Mouse (Mus musculus) gastrocnemius, postnatal 36 days (tissue): Measurements from ENCODE around the gene Tspan7. TPM values are rescaled to one million over a fixed set of nuclear protein-coding genes. Genes with fewer than 3 reads are reported as not detected.

ENCODE experiments used
- DNase-seq, 2 experiments: peaks; one replicate each; pipeline ENCODE4 v3.0.0; 2022
- intact Hi-C: fragments of 180-260 bp; cut with DNase I; formaldehyde crosslinking; loops from one replicate; pipeline ENCODE4 v1.15.1; 2025
- long read RNA-seq, 2 experiments: library from polyadenylated mRNA; stranded (forward); transcript quantifications; one replicate each; pipeline ENCODE4 v2.0.0; 2021
- total RNA-seq, 2 experiments: library from RNA; stranded (reverse); gene quantifications; 2 replicates each; pipeline ENCODE4 v1.2.3; 2021

The Tspan7 gene
- 100 to 1,000 TPM in 1 of 2 experiments, 10 to 100 TPM in 1; 91.1 to 112 TPM for total RNA-seq
- long read RNA-seq, experiment 1, transcript Tspan7-201 (8 exons, 1,733 nt), result major isoform, 92 of 108 reads
- long read RNA-seq, experiment 1, partial matches to known transcripts, result 15 of 108 reads
- long read RNA-seq, experiment 1, other reads (novel, unspliced or antisense), result 1 of 108 reads
- long read RNA-seq, experiment 2, transcript Tspan7-201 (8 exons, 1,733 nt), result major isoform, 93 of 122 reads
- long read RNA-seq, experiment 2, partial matches to known transcripts, result 29 of 122 reads
- long read RNA-seq, experiment 2, other reads (novel, unspliced or antisense), result 0 of 122 reads

DNA sequence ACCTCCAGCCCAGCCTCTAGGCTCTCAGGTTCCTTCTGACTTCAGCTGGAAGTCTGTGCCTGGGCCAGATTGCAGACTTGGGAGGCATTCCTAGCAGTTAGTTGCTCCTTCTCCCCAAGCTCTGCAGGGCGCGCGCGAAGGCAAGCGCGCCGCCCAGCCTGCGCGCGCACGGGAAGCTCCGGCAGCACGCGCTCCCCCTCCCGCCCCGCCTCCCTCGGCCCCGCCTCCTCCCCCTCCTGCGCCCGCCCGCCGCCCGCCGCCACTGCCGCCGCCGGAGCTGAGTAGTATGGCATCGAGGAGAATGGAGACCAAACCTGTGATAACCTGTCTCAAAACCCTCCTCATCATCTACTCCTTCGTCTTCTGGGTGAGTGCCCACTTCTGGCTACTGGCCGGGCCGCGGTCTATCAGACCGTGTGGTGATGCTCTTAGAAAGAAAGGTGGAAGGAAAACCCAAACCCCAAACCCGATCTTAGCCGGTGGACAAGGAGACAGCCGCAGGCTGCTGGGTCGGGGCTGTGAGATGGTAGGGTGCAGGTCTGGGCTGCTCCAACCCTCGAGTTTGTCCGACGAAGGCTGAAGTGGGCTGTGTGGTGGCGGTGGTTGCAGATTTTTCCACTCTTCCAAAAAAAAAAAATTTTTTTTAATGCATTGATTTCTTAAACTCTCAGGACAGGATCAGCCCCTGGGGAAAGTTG, at the start of gene Tspan7:
Gene Tspan7 (plus strand): TSS at position 287 of the 698 bp plus-strand sequence.
- intact Hi-C loops, result loop anchor here (10.0 kb wide), 1 partner anchor 260 kb away; no protein-coding TSS in a partner anchor
- DNase-seq, result peak; percentile 23 to 24

DNA sequence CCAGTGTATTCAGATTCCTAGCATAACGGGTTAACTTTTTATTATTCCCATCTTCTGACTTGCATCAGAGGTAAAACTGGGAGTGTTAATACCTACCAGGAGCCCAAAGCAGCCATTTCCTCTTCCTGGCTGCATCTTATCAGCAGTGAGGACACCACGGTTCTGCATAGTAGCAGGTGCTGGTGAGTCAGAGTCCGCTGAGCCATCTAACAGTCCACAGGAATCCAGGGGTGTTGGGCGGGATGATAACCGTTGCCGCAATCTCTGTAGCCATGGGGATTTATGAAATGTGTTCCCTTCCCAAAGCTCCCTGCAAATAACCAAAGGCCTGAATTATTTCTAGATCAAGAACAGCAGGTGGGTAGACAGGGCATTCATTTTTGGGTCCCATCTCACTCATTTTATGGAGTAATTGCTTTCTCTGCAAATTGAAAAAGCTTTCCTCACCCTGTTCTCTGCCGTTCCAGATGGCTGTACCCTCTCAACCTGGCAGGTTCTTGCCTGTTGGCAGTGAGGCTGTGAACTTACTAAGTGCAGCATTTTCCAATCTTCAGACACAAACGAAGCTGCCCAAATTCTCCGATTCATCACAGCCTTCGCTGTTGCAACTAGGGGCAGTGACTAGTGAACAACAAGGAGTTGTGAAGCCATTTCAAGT, 35.5 kb upstream of the Tspan7 start:
- intact Hi-C loops, result no loop called here
- DNase-seq, result no peak

DNA sequence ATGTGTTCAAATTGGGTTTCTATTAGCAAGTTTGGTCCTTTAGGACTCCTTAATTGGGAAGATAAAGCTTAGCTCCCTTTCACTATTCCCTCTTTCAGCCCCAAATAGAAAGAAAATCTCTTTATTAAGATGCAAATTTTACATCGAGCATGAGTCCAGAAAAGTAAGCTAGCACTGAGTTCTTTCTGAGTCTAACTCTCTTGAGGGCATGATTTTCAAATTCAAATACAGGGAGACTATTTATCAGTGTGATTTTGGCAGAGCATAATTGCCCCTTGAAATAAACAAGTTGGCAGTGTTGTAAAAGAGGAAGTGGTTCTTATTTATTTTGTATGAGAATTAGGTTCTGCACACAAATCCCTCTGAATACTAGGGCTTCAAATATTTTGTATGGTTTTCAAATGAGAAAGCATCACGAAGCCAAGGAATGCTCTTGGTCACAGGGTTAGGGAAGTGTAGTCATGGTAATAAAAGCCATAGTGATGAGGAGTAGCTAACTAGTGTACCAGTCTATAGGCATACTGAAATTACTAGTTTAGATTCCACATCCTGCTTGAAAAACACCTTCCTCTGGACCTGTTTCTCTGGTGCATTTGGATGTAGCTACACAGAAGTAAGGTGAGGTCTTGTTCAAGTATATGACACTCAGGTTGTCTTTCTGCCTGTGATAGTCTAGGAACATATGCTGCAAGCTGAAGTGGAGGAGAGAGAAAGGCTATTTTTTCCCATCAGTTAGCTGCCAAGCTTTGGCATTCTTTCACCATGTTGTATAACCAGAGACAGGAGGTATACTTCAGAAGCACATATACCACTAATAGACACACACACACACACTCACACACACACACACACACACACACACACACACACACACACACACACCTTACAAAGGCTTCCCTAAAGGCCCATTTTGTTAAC, 34.6 kb upstream of the Tspan7 start:
- intact Hi-C loops, result no loop called here

DNA sequence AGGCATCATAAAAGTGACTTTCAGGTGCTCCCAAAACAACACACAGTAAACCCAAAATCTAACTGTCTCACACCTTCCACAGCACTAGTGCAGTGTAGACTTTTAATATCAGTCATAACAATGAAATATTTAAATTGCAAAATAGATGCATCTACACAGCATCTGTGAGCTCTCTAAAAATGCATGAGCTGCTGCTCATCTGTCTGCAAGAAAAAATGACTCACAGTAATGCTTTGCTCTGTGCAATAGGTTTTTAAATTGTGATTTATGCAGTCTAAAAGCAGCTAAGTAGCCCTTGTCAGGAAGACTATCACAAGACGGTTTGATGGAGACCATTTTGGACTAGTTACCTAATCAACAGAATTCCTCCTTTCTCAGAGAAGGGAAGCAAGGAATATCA, 31.2 kb upstream of the Tspan7 start:
- DNase-seq, result no peak
- intact Hi-C loops, result no loop called here

More for the DNA sequence above, 34.6 kb upstream of the Tspan7 start:
- DNase-seq, result no peak

DNA sequence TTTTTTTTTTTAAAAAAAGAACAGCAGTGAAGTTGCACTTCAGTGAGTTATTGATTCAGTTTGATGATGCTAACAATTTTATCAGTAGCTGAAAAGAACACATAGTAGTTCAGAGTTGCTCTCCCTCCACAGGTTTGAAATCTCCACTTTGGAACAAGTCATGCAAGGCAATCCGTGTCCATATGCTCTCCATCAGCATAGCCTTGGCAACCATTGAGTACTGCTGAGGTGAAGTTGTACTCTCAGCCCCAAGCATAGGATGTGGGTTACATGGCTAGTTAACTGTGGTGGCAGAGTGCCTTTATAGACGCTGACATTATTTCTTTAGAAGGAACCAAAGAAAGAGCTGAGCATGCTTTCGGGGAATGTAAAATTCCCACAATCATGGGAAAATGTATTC, 27.7 kb upstream of the Tspan7 start:
- intact Hi-C loops, result no loop called here

DNA sequence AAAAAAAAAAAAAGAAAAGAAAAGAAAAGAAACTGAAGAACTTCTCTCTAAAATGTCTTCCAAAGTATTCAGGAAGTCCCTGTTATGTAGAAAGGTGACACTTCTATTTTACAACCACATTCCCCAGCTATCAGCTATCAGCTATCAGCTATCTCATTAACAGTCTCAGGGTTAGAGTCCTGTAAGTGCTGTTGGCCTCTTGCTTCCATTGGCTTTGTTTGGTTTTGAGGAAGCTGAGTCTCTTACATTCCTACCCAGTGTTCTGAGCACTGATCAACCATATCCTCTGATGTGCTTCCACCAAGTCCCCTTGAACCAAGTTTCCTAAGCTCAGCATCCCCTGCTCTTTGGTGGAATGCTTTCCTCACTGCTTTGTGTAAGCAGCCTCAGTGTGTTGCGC, 7.9 kb upstream of the Tspan7 start:
- intact Hi-C loops, result no loop called here
- DNase-seq, result no peak

More for the DNA sequence above, 27.7 kb upstream of the Tspan7 start:
- DNase-seq, result no peak

DNA sequence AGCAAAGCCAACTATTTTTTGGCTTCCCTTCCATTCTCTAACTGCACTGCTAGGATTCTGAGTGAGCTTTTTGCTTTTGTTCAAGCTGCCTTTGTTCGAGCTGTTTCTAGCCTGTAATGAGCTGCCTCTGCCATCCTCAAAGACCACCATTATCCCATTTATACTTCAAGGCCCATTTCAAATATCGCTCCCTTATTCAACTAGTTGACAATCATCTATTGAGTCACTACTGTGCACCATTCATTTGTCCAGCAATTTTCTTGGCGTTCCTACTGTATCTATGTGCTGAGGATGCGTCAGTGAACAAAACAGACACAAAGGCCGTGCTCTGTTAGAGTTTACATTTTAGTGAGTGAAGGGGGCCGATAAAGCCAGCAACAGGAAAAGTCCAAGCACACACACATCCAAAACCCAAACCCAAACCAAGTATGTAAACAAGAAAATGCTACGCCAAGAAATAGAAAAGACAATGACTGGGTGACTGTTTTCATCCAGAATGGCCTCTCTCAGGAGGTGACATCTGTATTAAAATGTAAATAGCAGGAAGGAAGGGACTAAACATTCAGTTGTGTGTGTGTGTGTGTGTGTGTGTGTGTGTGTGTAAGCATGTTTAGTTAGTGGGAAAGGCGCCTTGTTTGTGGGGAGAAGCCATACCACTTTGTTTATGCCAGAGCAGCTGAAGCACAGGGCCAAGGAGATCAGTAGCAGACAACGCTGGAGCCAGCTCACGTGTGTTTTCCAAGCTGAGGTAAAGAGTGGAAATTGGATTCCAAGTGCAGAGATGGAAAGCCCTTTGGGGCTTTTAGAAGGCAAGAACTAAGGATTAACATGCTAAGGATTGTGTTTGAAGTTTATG, 5.7 kb upstream of the Tspan7 start:
- intact Hi-C loops, result no loop called here
- DNase-seq, result no peak

DNA sequence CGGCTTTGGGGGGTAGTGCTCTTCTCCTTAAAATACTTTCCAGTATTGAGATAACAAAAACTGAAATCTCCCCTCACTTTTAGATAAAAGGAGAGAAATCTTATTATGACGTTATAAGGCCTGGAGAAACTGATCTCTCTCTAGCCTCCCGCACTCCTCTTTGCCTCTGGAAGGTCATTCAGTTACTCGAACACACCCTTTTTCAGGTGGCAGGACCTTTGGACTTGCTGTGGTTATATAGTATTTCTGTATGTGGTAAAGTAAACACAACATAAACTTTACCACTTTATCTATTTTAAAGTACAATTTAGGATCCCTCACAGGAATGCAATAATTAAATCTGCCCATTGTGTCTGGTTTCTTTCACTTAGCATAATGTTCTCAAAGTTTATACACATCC, 5.0 kb upstream of the Tspan7 start:
- intact Hi-C loops, result loop anchor here (10.0 kb wide), 1 partner anchor 255 kb away; no protein-coding TSS in a partner anchor
- DNase-seq, result no peak

DNA sequence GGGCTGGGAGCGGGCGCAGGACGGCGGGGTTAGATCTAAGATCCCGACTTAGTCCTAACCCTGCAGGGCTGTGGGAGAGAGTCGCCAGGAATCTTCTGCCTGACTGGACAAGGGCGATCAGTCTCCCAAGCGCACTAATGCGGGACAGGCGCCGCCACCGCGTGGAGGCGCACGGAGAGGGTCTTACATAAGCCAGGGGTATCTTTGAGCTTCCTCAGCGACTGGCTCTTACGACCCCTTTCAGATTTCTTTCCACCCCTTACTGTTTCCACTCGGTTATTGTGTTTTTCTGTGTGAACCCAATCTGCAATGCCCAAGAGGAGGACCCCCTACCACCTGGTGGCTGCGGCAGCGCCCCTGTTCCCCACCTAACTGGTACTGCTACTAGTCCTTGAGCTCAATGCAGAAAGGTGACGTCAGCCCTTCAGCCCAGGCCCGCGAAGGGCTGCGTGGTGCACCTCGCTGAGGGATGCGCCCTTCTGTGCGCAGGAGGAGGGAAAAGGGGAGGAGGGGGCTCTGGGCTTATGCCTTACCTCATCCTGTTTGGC, 780 bp downstream of the Tspan7 start:
- intact Hi-C loops, result loop anchor here (10.0 kb wide), 1 partner anchor 261 kb away; no protein-coding TSS in a partner anchor
- peak; percentile 13 to 25 for DNase-seq

DNA sequence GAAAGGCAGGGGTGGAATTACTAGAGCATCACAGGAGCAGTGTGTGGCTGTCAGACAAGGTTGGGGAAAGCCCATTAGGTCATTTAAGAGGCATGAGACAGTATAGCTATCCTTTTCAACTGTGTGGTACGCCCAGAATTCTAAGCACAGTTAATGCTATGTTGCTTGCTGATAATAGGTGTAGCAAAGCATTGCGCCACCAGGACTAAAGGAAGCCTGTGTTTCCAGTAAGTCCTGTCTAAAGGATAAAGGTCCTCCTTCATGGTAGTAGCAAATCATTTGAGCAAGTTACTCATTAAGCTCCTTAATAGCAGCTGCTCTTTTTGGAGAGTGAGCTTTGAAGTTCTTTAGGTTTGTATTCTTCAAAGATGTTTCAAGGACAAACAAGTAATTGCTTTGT, 13.6 kb downstream of the Tspan7 start:
- DNase-seq, result no peak
- intact Hi-C loops, result no loop called here

DNA sequence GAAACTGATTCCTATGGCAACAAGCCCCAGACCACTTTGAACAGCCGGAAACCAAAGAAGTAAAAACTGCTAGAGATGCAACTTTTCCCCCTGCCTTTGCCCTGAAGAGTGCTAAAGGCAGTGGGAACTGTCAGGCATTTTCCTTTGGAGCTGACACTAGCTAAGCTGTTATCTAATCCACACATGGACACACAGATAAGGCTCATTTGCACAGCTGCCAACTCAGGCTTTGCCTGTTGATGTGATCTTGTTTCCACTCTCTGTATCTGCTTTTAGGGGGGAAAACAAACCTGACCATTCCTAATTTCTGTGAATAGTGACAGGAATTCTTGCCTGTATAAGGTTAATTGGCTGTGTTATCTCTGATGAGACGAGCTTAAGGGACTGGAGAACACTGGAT, 17.7 kb downstream of the Tspan7 start:
- DNase-seq, result peak in 1 of 2 experiments; percentile 6
- intact Hi-C loops, result no loop called here

DNA sequence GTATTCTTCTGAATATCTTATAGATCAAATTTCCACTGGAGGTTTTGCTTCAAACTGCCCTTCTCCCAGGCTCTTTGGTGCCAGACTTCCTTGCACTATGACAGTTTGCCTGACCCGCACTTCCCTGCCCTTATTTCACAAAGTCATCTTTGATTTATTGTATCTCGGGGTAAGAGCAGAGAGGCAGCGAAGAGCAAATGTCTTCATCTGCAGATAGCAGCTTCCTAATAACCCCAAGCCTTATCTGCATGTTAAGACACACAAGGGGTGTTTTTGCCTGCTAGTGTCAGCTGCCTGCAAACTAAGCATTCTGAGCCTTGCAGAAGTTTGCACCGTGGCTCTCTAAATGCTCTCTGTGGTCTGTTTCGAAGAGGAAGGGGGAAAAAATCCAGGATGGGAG, 29.5 kb downstream of the Tspan7 start:
- DNase-seq, result no peak
- intact Hi-C loops, result no loop called here

DNA sequence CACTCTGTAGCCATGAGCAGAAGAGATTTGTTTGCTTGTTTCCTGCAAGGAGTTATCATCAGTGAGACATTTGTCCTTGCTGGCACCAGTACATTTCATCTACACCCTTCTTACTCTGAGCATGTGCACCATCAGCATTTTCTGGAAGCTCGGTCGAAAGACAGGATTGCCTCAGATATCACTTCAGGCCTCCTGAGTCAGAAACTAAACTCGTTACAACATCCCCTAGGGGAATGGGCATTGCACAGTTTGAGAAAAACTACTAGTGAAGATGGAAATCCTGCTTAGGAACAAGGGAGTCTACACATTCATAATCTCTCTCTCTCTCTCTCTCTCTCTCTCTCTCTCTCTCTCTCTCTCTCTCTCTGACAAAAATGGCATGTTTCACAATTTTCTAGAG, 30.0 kb downstream of the Tspan7 start:
- intact Hi-C loops, result no loop called here
- no peak for DNase-seq

DNA sequence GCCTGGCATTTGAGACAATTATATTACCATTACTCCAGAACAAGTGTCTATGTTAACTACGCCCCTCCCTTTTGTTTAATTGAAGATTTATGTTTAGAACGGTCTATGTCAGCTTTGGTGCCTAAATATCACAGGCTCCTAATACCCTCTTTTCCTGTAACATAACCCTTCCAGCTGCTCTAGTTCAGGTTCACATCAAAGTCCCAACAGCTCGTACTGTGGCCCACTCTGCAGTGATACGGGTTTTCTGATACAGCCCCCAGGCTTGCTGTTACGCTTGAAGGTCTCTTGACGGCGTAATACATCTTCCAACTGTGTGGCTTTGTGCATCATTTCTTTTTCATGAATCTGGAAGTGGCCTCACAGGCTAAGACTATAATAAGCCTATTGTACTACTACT, 31.5 kb downstream of the Tspan7 start:
- DNase-seq, result no peak
- intact Hi-C loops, result no loop called here

DNA sequence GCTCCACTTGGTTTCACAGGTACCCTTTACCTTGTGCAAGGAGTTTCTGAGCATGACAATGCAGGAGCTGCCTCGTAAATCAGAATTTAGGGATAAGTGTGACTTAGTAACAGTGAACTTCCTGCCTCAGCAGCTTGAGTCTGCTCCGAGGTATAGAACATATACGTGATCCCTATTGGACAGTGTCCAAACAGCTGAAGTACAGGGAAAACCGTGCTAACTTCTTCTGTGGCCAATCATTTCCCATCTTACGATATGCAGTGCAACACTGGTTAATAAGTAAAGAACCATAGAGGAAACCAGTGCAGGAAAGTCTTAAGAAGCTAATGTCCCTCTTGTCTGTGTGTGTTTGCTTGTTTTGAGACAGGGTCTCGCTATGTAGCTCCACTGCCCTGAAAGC, 32.0 kb downstream of the Tspan7 start:
- intact Hi-C loops, result no loop called here
- no peak for DNase-seq

DNA sequence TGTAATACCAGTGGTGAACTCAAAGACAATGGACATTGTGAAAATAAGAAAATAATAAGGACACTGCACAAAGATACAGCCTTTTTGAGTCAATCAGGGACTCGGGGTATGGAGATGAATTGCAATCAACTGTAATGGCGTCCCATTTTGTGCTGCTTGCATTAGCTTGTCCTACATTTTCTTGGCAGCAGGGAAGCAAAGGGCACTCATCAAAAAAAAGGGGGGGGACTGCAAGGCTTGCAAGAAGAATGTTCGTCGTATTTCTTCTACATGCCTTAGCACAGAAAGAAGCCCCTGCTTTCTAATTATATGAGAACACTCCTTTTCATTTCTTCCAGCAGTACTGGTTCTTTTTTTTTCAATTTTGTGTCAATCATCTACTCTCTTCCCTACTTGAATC, 32.8 kb downstream of the Tspan7 start:
- intact Hi-C loops, result no loop called here
- no peak for DNase-seq

DNA sequence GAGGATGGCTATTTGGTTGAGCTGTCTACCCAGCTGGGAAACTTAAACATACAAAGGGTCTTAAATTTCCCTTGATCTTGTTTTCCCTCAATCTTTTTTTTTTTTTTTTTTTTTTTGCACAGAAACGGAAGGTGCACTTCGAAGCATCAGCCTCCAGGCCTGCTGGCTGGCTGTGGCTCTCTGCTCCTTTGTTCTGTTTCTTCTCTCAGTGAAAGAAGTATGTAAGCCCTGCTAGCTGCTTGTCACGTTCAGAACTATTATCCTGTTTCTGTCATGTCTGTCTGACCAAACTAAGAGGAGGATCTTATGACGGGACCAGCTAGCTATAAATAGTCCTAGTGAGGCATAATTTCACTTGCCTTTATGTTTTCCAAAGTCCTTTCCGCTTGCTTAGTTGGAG, 33.6 kb downstream of the Tspan7 start:
- no peak for DNase-seq
- intact Hi-C loops, result no loop called here

DNA sequence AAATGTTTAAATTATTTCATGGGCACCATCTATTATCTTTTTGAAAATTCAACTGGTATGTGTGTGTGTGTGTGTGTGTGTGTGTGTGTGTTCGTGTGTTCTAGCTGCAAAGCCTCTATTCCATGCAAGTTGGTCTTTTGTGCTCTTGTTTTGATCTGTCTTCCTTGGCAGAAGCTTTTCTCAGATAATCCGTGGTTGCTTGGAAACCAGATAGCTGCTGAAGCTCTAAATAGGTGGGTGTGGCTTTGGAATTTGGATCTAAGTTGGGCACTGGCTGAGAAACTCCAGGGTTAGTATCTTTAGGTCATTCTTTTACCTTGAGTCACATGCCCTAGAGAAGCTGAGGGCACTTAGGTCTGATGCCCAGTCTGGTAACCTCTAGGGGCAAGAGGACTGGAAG, 50.5 kb downstream of the Tspan7 start:
- DNase-seq, result no peak
- intact Hi-C loops, result no loop called here

DNA sequence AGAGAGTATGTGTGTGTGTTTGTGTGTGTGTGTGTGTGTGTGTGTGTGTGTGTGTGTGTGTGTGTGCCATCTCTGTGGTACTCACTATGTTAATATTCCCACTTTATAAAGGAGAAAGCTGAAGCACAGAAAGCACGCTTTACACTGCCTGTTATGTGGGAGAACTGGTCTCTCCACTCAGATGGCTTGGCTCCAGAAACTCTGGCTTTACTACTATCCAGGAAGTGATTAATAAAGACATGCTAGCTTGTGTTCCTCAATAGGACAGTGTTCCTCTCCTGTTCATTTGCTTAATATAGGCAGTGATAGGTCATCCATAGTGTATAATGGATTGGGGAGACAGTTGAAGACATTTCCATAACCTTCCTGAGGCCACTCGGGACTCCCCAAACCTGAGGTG, 54.1 kb downstream of the Tspan7 start:
- intact Hi-C loops, result no loop called here
- DNase-seq, result no peak
